Mouse (Mus musculus) liver, embryonic 14.5 days (tissue): Measurements from ENCODE around the gene Tubb3.

Experiments
- CTCF ChIP-seq: IDR thresholded peaks from 2 replicates; pipeline ENCODE4 v1.5.1; 2016; ENCODE audit warnings: antibody characterized with exemption, low read depth, control low read depth
- EP300 ChIP-seq: IDR thresholded peaks from 2 replicates; pipeline ENCODE4 v1.6.1; 2016; ENCODE audit warnings: antibody characterized with exemption, low read depth

GRCm38 (mm10) chr8:123454559-123454958, 43.3 kb downstream of the Tubb3 start:
- TF ChIP-seq CTCF (no peak), EP300 (no peak)
